Mouse (Mus musculus) induced T-regulatory cell, adult 2 months (primary cell): ENCODE results near the gene Tnfrsf14.

Experiments
- DNase-seq: peaks from one replicate; pipeline ENCODE4 v3.0.0-alpha.2; 2012; ENCODE audit warnings: low read depth

Gene Tnfrsf14

GRCm38 (mm10) chr4:154877864-154878548 lies 50.4 kb downstream of the Tnfrsf14 start:
- DNase-seq, result peak; percentile 98

GRCm38 (mm10) chr4:154873186-154873585 lies 55.2 kb downstream of the Tnfrsf14 start:
- DNase-seq, result no peak
